Mouse (Mus musculus): ENCODE measurements at regions not wholly inside any gene's neighbourhood (a gene's known extent, or its start where the extent isn't known, plus 50 kb on each side); places are given as distances from the start of the nearest gene placed in this dataset.

DNA sequence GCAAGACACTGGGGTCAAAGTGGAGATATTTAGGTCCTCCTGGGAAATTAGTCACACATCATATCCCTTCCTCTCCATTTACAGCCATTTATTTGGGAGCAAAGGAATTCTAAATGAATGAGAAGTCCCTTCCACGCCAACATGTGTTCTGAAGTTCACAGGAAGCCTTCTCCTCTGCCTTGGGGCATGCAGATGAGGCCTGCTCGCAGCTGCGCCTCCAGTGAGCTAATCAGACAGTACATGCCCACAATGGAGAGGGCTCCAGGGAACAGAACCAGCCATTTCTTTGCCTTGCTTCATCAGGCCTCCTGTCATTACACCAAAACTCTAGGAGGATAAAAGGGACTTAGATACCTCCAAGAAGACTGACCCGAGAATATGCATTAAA lies 71.9 kb upstream of the Thbs1 start:
- no peak for DNase-seq

DNA sequence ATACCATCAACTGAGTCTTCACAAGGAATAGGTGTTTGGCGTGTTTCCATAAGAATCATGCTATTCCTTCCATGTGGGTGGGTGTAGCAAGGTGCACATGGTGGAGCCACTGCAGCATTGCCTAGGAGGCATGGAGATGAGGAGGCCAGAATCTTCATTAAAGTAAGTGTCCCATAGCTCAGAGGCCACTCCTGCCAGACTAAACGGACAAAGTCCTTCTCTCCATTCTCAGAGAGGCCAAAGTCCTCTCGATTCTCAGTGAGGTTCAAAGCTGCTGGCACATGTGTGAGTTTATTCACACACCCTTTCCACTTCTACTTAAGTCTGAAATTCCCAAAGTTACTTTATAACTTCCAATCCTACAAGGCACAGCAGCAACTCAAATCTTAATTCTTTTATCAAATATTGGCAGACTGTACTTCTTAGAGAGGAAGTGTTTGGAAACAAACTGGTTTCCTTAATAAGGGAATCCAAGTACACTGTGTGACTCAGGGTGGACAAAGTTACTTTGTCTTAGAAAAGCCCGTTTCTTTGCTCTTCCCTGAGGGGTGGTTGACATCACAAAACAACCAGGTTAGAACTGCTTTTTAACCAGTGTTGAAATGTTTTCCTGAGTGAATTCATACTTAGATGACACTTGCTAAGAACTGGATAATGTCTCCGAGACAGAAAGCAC lies 69.2 kb upstream of the Thbs1 start:
- no peak for DNase-seq

DNA sequence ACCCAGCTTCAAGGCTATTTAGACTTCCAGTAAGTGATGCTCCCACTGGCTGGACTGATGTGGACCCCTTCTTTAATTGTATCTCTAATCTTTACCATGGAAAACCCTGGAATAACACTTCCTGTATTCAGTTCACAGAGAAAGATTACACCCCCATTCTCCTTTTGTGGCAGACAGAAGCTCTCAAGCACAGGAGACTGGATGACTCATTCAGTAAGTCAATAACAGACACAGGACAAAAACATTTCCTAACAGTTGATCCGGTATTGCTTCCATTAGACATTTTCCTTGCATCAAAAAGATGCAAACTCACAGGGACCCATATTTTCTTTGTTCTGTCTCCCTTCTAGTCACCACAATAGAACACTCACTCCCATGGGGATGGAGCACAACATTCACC lies 67.0 kb upstream of the Thbs1 start:
- DNase-seq = no peak

DNA sequence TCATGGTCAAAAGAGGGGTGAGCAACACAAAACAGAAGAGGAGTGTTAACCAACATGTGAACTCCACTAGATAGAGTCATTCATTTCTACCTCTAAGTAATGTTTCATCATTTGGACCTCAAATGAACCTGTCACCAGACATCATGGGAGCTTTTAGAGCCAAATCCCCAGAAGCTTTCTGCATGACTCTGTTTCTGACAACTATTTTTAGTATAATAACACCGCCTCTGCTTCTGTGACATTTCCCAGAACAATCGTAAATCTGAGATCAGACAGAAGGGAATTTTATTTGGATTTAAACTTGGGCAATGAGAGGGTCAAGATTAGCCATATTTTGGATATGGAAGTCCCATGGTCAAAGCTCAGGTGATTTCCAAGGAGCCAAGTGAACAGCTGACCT lies 61.4 kb upstream of the Thbs1 start:
- DNase-seq = no peak

GRCm38 (mm10) chr2:118051610-118052009 lies 60.1 kb upstream of the Thbs1 start:
- DNase-seq = no peak

DNA sequence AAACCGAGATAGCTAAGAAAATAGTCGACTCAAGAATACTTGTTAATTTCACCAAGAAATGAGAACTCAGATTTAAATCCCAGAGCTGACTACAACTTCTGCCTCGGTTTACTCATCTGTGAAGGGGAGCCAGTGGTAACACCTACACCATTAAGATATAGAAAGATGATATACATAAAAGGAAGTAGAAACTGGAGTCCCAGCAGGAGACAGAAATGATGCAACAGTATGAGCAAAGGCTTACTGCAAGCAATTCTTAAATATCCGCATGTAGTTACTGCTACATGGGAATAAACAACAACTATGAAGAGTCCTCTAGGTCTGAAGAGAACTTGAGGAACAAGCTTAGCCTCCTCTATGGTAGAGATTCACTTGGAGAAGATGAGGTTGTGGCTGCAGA lies 58.2 kb upstream of the Thbs1 start:
- DNase-seq = no peak

- DNase-seq = no peak
These were observed 52.9 kb upstream of the Thbs1 start for GRCm38 (mm10) chr2:118058654-118059395.

DNA sequence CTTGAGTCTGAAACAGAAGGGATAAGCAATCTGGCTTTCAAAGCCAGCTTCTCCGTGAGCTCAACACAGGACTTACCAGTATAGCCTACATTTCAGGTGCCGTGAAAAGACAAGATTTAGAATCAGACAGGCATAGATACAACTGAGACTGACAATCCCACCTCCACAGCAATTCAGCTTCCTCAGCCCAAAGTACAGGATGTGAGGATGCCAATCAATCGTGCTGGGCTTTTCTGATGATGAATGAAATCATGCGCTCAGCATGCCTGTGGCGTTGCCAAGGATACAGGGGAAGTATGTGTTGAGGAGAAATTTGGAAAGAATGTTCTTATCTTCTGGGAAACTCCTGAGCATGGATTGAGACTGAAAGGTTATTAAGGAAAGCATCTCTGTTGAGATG lies 50.4 kb upstream of the Thbs1 start:
- no peak for DNase-seq

All from cerebellum, postnatal 25 days (tissue).